Mouse (Mus musculus) liver, adult 2 months (tissue): ENCODE results near the gene Gtf2f2.

Experiments used
- CTCF ChIP-seq: fragments of 200-500 bp; IDR thresholded peaks from 2 replicates; pipeline ENCODE4 v1.5.1; 2011; ENCODE audit warnings: low read depth, low read length, control low read depth
- POLR2A ChIP-seq: fragments of 200-500 bp; IDR thresholded peaks from 2 replicates; pipeline ENCODE4 v1.6.1; 2011; ENCODE audit warnings: low read length, control low read depth; ENCODE audit not compliant: insufficient read depth; ENCODE audit errors: extremely low read depth

GRCm38 (mm10) chr14:75877297-75877696 is 133.4 kb downstream of the Gtf2f2 start:
- TF ChIP-seq CTCF (no peak), POLR2A (no peak)
